Mouse (Mus musculus) limb, embryonic 10.5 days (tissue): ENCODE measurements around the gene Cbfa2t3. TPM values are rescaled to one million over a fixed set of nuclear protein-coding genes. Genes with fewer than 3 reads are reported as not detected.
A peak's percentile ranks its signal among the peaks of the same experiment; 100 is the strongest.

Experiments used
- DNase-seq: peaks from one replicate; pipeline ENCODE4 v3.0.0-alpha.2; 2017; ENCODE audit warnings: low spot score
- H3K27ac ChIP-seq: fragments of 300-500 bp; sonication (generic); 2 replicates; pipeline ENCODE4 v1.5.1; 2016; ENCODE audit warnings: mild to moderate bottlenecking
- H3K27me3 ChIP-seq: fragments of 300-500 bp; sonication (generic); 2 replicates; pipeline ENCODE4 v1.6.1; 2016; ENCODE audit warnings: low read depth, mild to moderate bottlenecking; ENCODE audit not compliant: poor library complexity, severe bottlenecking
- H3K36me3 ChIP-seq: fragments of 300-500 bp; sonication (generic); 2 replicates; pipeline ENCODE4 v1.6.1; 2016; ENCODE audit warnings: mild to moderate bottlenecking, moderate library complexity
- H3K4me1 ChIP-seq: fragments of 300-500 bp; sonication (generic); 2 replicates; pipeline ENCODE4 v1.6.1; 2016
- H3K4me3 ChIP-seq: fragments of 300-500 bp; sonication (generic); 2 replicates; pipeline ENCODE4 v1.5.1; 2016; ENCODE audit warnings: mild to moderate bottlenecking, moderate library complexity
- H3K9me3 ChIP-seq: fragments of 300-500 bp; sonication (generic); replicated peaks from 2 replicates; pipeline ENCODE4 v1.6.1; 2016; ENCODE audit warnings: mild to moderate bottlenecking
- WGBS: fragments of 180-500 bp; shearing (Covaris S2); methylation state at CpG from one replicate; pipeline ENCODE4 v1.1.7; 2016; 5-methylcytosine and 5-hydroxymethylcytosine counted together
- polyA plus RNA-seq: library from polyadenylated mRNA; unstranded; fragments of >200 nt; fragmentation: Nextera tagmentation; extraction: Ambion mirVana; gene quantifications from 2 replicates; pipeline ENCODE4 v1.2.1, GENCODE M21; 2016

The Cbfa2t3 gene
- polyA plus RNA-seq, 1 experiment from 2014 or later: 2.0 TPM

DNA sequence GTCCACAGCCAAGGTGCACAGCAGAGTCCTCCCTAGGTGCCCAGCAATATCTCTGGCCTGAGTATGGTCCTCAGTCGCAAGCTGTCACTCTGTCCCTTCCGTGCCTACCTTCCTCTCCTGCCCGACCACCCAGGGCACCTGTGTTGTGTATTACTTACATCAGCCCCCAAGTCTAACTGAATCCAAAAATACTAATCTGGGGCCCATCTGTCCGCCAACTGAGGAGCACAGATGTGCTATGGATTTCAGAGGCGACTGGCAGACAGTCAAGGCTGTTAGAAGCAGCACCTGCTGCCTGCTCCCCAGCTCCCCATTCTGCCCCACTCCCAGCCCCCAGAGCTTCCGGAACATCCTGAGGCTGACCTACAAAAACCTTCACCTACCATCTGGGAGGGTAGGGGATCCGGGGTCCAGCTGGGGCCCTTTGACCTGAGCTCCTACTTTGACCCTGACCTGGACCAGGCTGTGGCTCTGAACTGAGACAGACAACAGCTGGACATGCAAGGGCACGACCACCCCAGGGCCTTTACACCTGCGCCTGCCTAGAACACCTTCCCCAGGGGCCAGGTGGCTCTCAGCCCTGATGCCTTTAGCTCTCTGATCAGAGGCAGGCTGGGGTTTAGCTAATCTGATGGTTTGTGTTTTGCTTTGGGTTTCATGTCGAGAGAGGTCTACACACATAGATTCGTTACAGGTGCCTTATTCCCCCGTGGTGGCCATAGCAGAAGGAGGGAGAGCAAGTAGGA is 13.7 kb upstream of the Cbfa2t3 start:
- H3K27me3 ChIP-seq: peaks cover 57% of the 10 kb centered on the region
- H3K27ac ChIP-seq: 0 out of 2 replicates have a peak overlapping the region, but pooled peaks have one; percentile 27
- DNase-seq: no peak
- no peaks in the 10 kb centered on the region for H3K9me3 ChIP-seq
- H3K4me3 ChIP-seq: no peak overlapping the region
- 87% methylated on average over 12 of the region's 12 CpGs for WGBS
- H3K36me3 ChIP-seq: no peaks in the 10 kb centered on the region
- peaks cover 16% of the 10 kb centered on the region for H3K4me1 ChIP-seq

DNA sequence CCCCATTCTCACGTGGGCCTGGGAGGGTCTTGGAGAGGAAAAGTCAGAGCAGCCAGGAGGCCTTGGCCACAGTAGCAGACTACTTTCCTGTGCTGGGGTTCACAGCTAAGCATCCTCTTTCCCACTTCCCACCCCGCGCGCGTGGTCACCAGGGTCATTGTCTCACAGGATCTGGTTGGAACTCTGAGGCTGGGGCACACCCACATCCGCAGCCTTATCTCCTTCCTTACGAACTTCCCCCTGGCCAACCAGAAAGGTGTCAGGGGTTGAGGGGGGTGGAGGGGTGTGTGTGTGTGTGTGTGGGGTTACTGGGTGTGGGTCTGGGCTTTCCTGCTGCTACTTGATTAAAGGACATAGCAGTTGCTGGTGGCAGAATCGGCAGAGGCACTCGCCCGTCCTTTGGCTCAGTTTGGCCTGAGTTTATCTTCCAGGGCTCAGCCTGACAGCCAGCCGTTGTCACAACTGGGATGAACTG is 13.0 kb upstream of the Cbfa2t3 start:
- no peak overlapping the region for H3K4me3 ChIP-seq
- peaks cover 12% of the 10 kb centered on the region for H3K4me1 ChIP-seq
- 79% methylated on average over 11 of the region's 11 CpGs for WGBS
- H3K27me3 ChIP-seq: peaks cover 55% of the 10 kb centered on the region
- 0 out of 2 replicates have a peak overlapping the region, but pooled peaks have one; percentile 2 for H3K27ac ChIP-seq
- DNase-seq: no peak
- no peaks in the 10 kb centered on the region for H3K9me3 ChIP-seq
- H3K36me3 ChIP-seq: no peaks in the 10 kb centered on the region

DNA sequence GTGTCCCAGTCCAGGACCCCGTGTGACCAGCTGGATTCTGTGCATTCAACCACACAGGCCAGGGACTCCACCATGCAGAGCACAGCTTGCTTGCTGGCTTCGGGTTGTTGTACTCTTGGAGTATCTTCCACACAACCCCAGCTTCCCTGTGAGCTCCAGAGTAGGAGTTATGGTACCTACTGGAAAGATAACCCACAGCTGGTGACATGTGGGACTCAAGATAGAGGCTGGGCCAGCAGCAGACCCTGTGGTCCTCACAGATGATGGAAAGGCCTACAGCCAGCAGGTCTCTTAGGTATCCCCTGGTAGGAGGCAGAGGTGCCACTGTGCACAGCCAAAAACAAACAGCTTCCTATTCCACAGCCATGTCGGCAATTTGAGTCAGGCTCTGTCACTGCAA is 12.6 kb upstream of the Cbfa2t3 start:
- 80% methylated on average over 3 of the region's 3 CpGs for WGBS
- Histone ChIP-seq H3K27ac (0 out of 2 replicates have a peak overlapping the region, but pooled peaks have one; percentile 2), H3K36me3 (no peaks in the 10 kb centered on the region), H3K4me3 (no peak overlapping the region), H3K4me1 (peaks cover 10% of the 10 kb centered on the region), H3K27me3 (peaks cover 51% of the 10 kb centered on the region), H3K9me3 (no peaks in the 10 kb centered on the region)
- DNase-seq: no peak

DNA sequence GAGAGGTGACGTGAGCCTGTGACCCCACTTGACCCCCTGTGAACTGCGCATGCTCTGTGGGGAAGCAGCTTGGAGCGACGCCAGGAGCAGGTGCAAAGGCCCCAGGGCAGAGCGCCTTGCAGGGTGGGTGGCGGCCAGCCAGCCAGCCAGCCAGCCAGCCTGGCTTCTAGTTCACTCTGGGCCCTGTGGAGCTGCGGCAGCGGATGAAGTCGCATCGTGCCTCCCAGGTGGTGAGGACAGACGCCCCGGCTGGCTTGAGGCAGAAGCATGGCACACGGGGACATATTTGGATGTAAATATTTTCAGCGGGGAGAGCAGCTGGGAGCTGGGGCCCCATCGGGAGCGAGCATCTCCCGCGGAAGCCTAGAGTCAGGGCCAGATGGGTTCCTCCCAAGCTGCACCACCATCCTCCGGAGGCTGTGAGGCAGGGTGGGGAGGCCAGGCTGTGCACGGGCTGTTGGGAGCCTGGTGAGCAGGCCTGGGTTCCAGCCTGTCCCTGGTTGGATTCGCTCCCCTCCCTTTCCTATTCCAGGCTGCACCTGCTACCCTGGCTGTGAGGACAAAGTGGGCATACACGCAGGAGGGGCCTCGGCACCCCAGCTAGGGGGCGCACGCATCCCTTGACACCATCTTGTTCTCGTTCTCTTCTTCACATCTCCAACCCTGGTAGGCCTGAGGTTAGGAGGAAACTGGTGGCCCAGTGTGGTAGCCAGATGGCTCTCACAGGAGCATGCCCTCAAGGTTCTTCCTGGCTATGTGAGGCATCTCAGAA is 10.6 kb upstream of the Cbfa2t3 start:
- Histone ChIP-seq H3K4me1 (peaks cover 18% of the 10 kb centered on the region), H3K27ac (no peak overlapping the region), H3K36me3 (no peaks in the 10 kb centered on the region), H3K27me3 (peaks cover 42% of the 10 kb centered on the region), H3K4me3 (no peak overlapping the region), H3K9me3 (no peaks in the 10 kb centered on the region)
- WGBS: 49% methylated on average over 26 of the region's 26 CpGs
- no peak for DNase-seq

DNA sequence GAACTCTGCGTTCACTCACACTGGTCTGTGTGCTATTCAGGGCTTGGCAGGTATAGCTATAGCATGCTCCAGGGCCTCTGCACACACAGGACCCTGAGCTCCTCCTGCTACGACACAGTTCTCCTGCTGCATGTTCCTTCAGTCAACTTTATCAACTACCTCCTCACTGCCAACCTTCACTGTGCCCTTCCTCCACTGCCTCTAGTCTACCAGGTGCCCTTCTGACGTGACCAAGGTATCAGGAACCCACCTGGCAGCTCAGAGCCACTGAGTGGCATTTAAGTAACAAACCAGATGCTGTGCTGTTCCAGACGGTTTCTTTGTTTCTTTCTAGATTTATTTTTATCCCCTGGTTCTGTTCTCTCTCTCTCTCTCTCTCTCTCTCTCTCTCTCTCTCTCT is 8.3 kb upstream of the Cbfa2t3 start:
- Histone ChIP-seq H3K27me3 (peaks cover 50% of the 10 kb centered on the region), H3K27ac (no peak overlapping the region), H3K36me3 (no peaks in the 10 kb centered on the region), H3K4me3 (no peak overlapping the region), H3K4me1 (peaks cover 26% of the 10 kb centered on the region), H3K9me3 (no peaks in the 10 kb centered on the region)
- no peak for DNase-seq
- WGBS: 77% methylated on average over 4 of the region's 4 CpGs

DNA sequence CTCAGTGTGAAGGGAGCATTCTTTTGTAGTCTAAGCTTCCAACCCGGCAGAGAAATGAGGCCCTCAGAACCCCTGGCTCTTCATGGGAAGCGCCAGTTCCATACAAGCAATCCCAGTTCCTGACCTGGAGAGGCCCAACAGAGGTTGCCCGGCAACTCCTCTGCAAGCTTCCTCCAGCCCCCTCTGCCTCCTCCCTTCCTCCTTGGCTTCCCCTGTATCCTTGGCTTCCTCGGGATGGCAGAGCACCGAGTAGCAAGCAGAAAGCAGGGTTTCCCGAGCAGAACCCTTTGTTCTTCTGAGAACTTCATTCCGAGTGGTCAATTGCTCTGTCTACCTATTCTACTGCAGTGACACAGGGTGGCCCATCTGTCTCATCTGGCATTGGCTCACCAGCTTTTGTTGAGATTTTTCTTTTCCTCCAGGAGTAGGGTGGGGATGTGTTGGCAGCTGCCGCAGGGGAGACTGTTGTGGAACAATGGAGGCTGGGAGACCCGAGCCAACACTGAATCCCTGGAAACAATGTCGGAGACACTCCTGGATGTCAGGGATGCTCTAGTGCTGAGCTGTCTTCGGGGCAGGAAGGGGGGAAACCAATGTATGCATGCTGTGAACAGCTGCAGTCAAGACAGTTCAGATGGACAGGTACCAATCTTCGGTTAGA is 7.1 kb upstream of the Cbfa2t3 start:
- Histone ChIP-seq H3K4me3 (no peak overlapping the region), H3K4me1 (peaks cover 38% of the 10 kb centered on the region), H3K27ac (no peak overlapping the region), H3K9me3 (no peaks in the 10 kb centered on the region), H3K36me3 (no peaks in the 10 kb centered on the region), H3K27me3 (peaks cover 50% of the 10 kb centered on the region)
- DNase-seq: no peak
- 71% methylated on average over 12 of the region's 12 CpGs for WGBS

DNA sequence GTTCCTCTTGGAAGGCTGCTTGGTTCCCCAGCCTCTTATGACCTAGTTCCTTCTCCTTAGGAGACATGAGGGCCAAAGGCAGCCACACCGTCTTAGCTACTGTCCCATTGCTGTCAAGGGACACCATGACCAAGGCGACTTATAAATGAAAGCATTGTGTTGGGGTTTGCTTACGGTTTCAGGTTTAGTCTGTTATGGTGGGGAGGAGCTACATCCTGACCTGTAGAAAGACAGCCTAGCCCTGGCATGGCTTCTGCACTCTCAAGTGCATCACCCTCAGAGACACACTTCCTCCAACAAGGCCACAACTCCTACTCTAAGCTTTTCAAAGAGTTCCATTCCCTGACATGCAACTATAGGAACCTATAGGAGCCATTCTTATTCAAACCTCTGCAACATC is 5.7 kb upstream of the Cbfa2t3 start:
- H3K27me3 ChIP-seq: peaks cover 41% of the 10 kb centered on the region

DNA sequence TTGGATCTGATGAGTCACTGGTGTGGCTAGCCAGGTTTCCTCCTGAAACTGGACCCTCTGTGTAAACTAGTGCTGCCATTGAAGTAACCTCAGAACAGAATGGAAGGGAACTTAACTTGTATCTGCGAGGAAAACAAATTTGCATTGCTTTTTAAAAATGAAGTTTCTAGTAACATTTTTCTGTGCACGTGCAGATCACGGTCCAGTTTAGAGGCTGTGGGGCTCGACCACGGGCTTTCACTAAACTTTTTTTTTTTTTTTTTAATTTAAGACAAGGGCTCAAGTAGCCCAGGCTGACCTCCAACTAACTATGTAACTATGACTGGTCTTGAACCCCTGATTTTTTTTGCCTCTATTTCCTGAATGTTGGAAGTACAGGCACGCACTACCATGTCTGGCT is 4.0 kb upstream of the Cbfa2t3 start:
- WGBS: 90% methylated on average over 6 of the region's 6 CpGs
- no peaks in the 10 kb centered on the region for H3K9me3 ChIP-seq
- peaks cover 31% of the 10 kb centered on the region for H3K27me3 ChIP-seq
- no peaks in the 10 kb centered on the region for H3K36me3 ChIP-seq
- no peak for DNase-seq
- peaks cover 57% of the 10 kb centered on the region for H3K4me1 ChIP-seq
- H3K27ac ChIP-seq: peak overlapping the region; percentile 11; the same call in 1 of the 2 replicates
- H3K4me3 ChIP-seq: no peak overlapping the region

More for the DNA sequence above, 5.7 kb upstream of the Cbfa2t3 start:
- Histone ChIP-seq H3K36me3 (no peaks in the 10 kb centered on the region), H3K9me3 (no peaks in the 10 kb centered on the region), H3K4me3 (no peak overlapping the region), H3K4me1 (peaks cover 50% of the 10 kb centered on the region), H3K27ac (no peak overlapping the region)
- no peak for DNase-seq
- 92% methylated on average over 3 of the region's 3 CpGs for WGBS

DNA sequence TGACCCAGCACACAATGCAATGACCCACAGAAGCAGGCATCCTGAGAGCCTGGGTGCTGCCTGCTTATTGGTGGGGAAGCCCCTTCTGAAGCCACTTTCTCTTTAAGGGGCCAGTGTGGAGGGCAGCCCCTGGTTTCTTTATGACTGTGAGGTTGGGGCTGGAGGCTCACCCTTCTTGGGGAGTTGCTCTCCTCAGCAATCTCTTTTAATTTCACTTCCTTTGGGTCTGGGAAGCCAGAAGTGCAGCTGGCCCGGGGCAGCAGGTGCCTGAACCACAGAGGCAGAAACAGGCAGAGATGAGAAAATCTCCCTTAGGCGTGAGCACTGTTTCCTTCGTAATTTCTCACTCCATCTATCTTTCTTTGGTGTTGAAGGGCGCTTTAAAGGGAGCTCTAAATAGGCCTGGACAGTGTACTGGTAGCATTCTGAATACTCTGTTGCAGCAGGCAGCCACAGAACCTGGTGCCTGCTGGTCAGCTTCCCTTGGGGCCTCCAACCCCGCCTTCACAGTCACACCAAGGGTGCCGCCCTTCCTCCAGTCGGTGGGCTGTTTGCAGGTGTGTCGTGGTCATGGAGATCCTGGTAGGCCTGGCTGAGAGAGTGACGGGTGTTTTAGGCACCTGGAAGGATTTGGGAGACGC is 3.5 kb upstream of the Cbfa2t3 start:
- H3K36me3 ChIP-seq: no peaks in the 10 kb centered on the region
- H3K4me1 ChIP-seq: peaks cover 63% of the 10 kb centered on the region
- no peak overlapping the region for H3K4me3 ChIP-seq
- 46% methylated on average over 10 of the region's 10 CpGs for WGBS
- H3K9me3 ChIP-seq: no peaks in the 10 kb centered on the region
- H3K27ac ChIP-seq: peak overlapping the region; percentile 11; the same call in 1 of the 2 replicates
- DNase-seq: no peak
- H3K27me3 ChIP-seq: peaks cover 31% of the 10 kb centered on the region

DNA sequence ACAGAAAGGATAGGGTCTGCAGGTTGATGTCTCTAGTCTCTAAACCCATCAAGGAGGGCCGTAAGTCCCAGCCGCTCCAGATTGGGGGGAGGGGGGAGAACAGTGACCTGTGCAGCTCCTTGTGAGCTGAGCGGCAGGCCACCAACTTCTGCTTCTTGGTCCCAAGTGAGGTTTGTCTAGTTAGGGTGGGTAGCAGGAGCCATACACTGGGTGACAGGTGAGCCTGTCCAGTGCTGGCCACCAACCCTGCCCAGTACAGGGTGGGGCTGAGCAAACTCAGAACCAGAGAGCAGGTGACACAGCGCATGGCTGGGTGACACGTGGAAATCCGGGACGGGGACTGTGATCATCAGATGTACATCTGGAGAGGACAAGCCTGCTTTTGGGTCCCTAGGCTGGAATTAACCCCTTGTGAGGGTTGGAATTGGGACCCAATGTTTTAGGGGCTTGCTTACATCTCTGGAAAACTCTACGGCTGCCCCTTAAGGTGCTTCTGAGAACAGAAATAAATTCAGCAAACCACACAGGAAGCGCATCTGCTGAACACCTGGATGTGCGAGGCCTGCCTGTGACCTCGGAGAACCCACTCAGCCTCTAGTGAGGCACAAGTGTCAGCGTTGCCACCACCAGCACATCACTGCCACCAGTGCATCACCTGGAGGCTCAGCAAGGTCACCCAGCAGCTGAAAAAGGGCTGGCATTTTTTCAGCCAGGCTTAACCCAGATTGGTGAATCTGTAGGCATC is 2.7 kb upstream of the Cbfa2t3 start:
- 78% methylated on average over 12 of the region's 12 CpGs for WGBS
- DNase-seq: no peak
- Histone ChIP-seq H3K27ac (no peak overlapping the region), H3K4me1 (peaks cover 64% of the 10 kb centered on the region), H3K4me3 (no peak overlapping the region), H3K27me3 (peaks cover 33% of the 10 kb centered on the region), H3K9me3 (no peaks in the 10 kb centered on the region), H3K36me3 (no peaks in the 10 kb centered on the region)

DNA sequence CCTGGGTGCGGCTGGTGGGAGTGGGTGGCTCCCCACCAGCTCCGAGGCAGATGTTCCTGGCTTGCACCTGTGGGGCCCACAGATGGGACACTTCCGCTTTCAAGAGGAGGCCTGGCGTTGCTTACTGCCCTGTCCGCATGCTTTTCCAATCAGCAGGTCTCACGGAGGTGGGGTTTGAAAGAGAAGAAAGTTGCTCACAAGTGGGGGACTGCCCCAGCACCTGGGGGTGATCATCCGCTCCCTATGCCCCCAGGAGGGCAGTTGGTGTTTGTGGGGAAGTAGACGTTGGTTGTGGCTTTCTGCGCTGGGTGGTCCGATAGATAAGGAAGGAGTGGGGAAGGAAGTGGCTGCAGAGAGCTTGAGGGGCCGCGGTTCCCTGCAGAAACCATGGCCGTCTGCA is 1.7 kb upstream of the Cbfa2t3 start:
- Histone ChIP-seq H3K9me3 (no peaks in the 10 kb centered on the region), H3K27ac (no peak overlapping the region), H3K27me3 (peaks cover 36% of the 10 kb centered on the region), H3K36me3 (no peaks in the 10 kb centered on the region), H3K4me3 (no peak overlapping the region), H3K4me1 (peaks cover 67% of the 10 kb centered on the region)
- 63% methylated on average over 13 of the region's 13 CpGs for WGBS
- no peak for DNase-seq

DNA sequence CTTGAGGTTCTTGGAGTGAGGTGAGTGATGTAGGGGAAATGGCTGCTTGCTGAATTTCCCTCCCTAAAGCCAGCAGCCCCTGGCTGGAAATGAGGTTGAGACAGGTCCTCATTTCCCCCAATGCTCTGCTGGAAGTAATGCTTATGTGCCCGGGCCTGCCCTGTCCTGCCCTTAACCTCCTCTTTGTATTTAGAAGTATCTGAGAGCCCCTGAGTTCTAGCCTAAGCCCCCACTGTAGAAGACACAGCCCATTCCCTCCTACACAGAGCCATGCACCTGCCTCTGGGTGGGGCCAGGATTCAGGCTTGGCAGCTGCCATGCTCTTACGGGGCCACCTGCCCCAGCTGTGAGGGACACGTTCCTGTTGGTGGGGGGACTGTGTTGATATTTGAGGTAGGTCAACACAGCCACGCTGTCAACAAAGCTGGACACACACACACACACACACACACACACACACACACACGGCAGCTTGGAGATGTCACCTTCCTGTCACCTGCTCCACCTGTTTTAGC is 598 bp downstream of the Cbfa2t3 start:
- H3K9me3 ChIP-seq: no peaks in the 10 kb centered on the region
- WGBS: 80% methylated on average over 5 of the region's 5 CpGs
- H3K27me3 ChIP-seq: peaks cover 30% of the 10 kb centered on the region
- peak overlapping the region; percentile 63 for H3K27ac ChIP-seq
- no peaks in the 10 kb centered on the region for H3K36me3 ChIP-seq
- H3K4me1 ChIP-seq: peaks cover 83% of the 10 kb centered on the region
- peak overlapping the region; percentile 19 for H3K4me3 ChIP-seq
- DNase-seq: no peak
